Mouse (Mus musculus) spleen, adult 2 months (tissue): ENCODE results near the gene H6pd. TPM values are rescaled to one million over a fixed set of nuclear protein-coding genes. Genes with fewer than 3 reads are reported as not detected.
A peak's percentile ranks its signal among the peaks of the same experiment; 100 is the strongest.
"Not testable (repeated sequence)": the region's sequence is repeated elsewhere in the genome, so short reads cannot be mapped to it uniquely, and the experiment has no call there.

ENCODE experiments used
- DNase-seq, 2 experiments: peaks; one replicate each; pipeline versions ENCODE4 v3.0.0 to v3.0.0-alpha.2; 2012 to 2021; ENCODE audit warnings: low spot score in 2 of 2, low read depth in 1 of 2
- H3K27ac ChIP-seq: fragments of 200-500 bp; 2 replicates; pipeline ENCODE4 v1.5.1; 2012; ENCODE audit warnings: low read length, inconsistent platforms; ENCODE audit not compliant: insufficient read depth
- H3K27me3 ChIP-seq: fragments of 200-500 bp; 2 replicates; pipeline ENCODE4 v1.6.1; 2012; ENCODE audit warnings: mild to moderate bottlenecking, moderate library complexity, low read length, inconsistent platforms; ENCODE audit not compliant: control insufficient read depth, insufficient read depth
- H3K36me3 ChIP-seq: fragments of 200-500 bp; 2 replicates; pipeline ENCODE4 v1.6.1; 2012; ENCODE audit warnings: mild to moderate bottlenecking, low read length, inconsistent platforms; ENCODE audit not compliant: control insufficient read depth, insufficient read depth
- H3K4me1 ChIP-seq: fragments of 200-500 bp; 2 replicates; pipeline ENCODE4 v1.6.1; 2011; ENCODE audit warnings: inconsistent platforms; ENCODE audit not compliant: control insufficient read depth, insufficient read depth, insufficient read length
- H3K4me3 ChIP-seq: fragments of 200-500 bp; 2 replicates; pipeline ENCODE4 v1.5.1; 2011; ENCODE audit warnings: mild to moderate bottlenecking, inconsistent platforms; ENCODE audit not compliant: insufficient read depth, insufficient read length; ENCODE audit errors: extremely low read depth
- CTCF ChIP-seq: fragments of 200-500 bp; IDR thresholded peaks from 2 replicates; pipeline ENCODE4 v1.5.1; 2011; ENCODE audit warnings: mild to moderate bottlenecking, inconsistent platforms; ENCODE audit not compliant: insufficient read depth, insufficient read length, insufficient replicate concordance; ENCODE audit errors: extremely low read depth
- POLR2A ChIP-seq: fragments of 200-500 bp; IDR thresholded peaks from 2 replicates; pipeline ENCODE4 v1.6.1; 2011; ENCODE audit warnings: low read depth, low read length, inconsistent platforms
- WGBS: fragments of 180-500 bp; shearing (Covaris S2); methylation state at CpG from one replicate; pipeline ENCODE4 v1.1.7; 2018; 5-methylcytosine and 5-hydroxymethylcytosine counted together
- polyA plus RNA-seq: library from polyadenylated mRNA; depleted of rRNA; stranded (reverse); fragments of >200 nt; gene quantifications from 2 replicates; pipeline ENCODE4 v1.2.3, GENCODE M21; 2012

The H6pd gene
- polyA plus RNA-seq, 1 experiment, result 36.1 TPM

GRCm38 (mm10) chr4:150048478-150049156 lies 39.8 kb upstream of the H6pd start:
- WGBS, result 3% methylated on average over 48 of the region's 49 CpGs
- DNase-seq, result no peak
- peaks cover 9% of the 10 kb centered on the region; the same call in 1 of the 2 replicates for H3K4me1 ChIP-seq
- no peak overlapping the region for H3K27ac ChIP-seq
- no peaks in the 10 kb centered on the region for H3K36me3 ChIP-seq
- H3K4me3 ChIP-seq, result peak overlapping the region; percentile 50
- TF ChIP-seq POLR2A (no peak), CTCF (no peak)
- peaks cover 9% of the 10 kb centered on the region for H3K27me3 ChIP-seq

GRCm38 (mm10) chr4:150048038-150048437 lies 39.2 kb upstream of the H6pd start:
- TF ChIP-seq POLR2A (no peak), CTCF (no peak)
- under 1% methylated on average over 20 of the region's 20 CpGs for WGBS
- H3K27ac ChIP-seq, result no peak overlapping the region

GRCm38 (mm10) chr4:150043591-150043990 lies 34.8 kb upstream of the H6pd start:
- Histone ChIP-seq H3K27me3 (peaks cover 3% of the 10 kb centered on the region; the same call in 1 of the 2 replicates), H3K36me3 (no peaks in the 10 kb centered on the region), H3K4me1 (peaks cover 2% of the 10 kb centered on the region; the same call in 1 of the 2 replicates), H3K27ac (no peak overlapping the region), H3K4me3 (no peak overlapping the region)
- DNase-seq, result no peak
- WGBS, result 93% methylated on average over 9 of the region's 9 CpGs
- TF ChIP-seq POLR2A, result no peak
- TF ChIP-seq CTCF, result no peak

More at GRCm38 (mm10) chr4:150048038-150048437, 39.2 kb upstream of the H6pd start:
- peaks cover 9% of the 10 kb centered on the region for H3K27me3 ChIP-seq
- H3K36me3 ChIP-seq, result no peaks in the 10 kb centered on the region
- no peak for DNase-seq
- peaks cover 9% of the 10 kb centered on the region; the same call in 1 of the 2 replicates for H3K4me1 ChIP-seq
- peak overlapping the region; percentile 50; the same call in 1 of the 2 replicates for H3K4me3 ChIP-seq

- no peak for TF ChIP-seq CTCF
- TF ChIP-seq POLR2A, result no peak
- H3K36me3 ChIP-seq, result no peaks in the 10 kb centered on the region
- no peak overlapping the region for H3K27ac ChIP-seq
- no peak for DNase-seq
- H3K4me3 ChIP-seq, result no peak overlapping the region
- no peaks in the 10 kb centered on the region for H3K27me3 ChIP-seq
- no peaks in the 10 kb centered on the region for H3K4me1 ChIP-seq
- 88% methylated on average over 10 of the region's 10 CpGs for WGBS
Observed at GRCm38 (mm10) chr4:150041346-150042110, 32.7 kb upstream of the H6pd start.

GRCm38 (mm10) chr4:150040856-150041255 lies 32.0 kb upstream of the H6pd start:
- 68% methylated on average over 1 of the region's 1 CpGs for WGBS
- H3K27me3 ChIP-seq, result not testable (repeated sequence)

GRCm38 (mm10) chr4:150040003-150040581 lies 31.3 kb upstream of the H6pd start:
- DNase-seq, result no peak
- no peak overlapping the region for H3K4me3 ChIP-seq
- H3K36me3 ChIP-seq, result no peaks in the 10 kb centered on the region
- TF ChIP-seq POLR2A, result no peak
- no peaks in the 10 kb centered on the region for H3K27me3 ChIP-seq
- 78% methylated on average over 9 of the region's 9 CpGs for WGBS
- no peaks in the 10 kb centered on the region for H3K4me1 ChIP-seq
- no peak overlapping the region for H3K27ac ChIP-seq

More at GRCm38 (mm10) chr4:150040856-150041255, 32.0 kb upstream of the H6pd start:
- not testable (repeated sequence) for H3K27ac ChIP-seq, H3K36me3 ChIP-seq, H3K4me3 ChIP-seq, DNase-seq, H3K4me1 ChIP-seq

GRCm38 (mm10) chr4:150038533-150038932 lies 29.7 kb upstream of the H6pd start:
- WGBS, result 92% methylated on average over 7 of the region's 7 CpGs
- DNase-seq, result no peak
- TF ChIP-seq POLR2A (no peak), CTCF (no peak)
- Histone ChIP-seq H3K27ac (no peak overlapping the region), H3K4me3 (no peak overlapping the region), H3K4me1 (no peaks in the 10 kb centered on the region), H3K36me3 (no peaks in the 10 kb centered on the region), H3K27me3 (peaks cover 2% of the 10 kb centered on the region; the same call in 1 of the 2 replicates)
